ENCODE assay signal across 9 mouse cellular contexts in genomic region chr7:142334246-142334645, GRCm38 (mm10). TPM values are rescaled to one million over a fixed set of nuclear protein-coding genes. Genes with fewer than 3 reads are reported as not detected.
DNase-seq lines count a peak whose midpoint lies in the region; ATAC-seq and TF ChIP-seq lines count a peak whose summit lies in the region.
"Had no signal": no experiment of that assay in that cellular context is flagged by ENCODE, and none has a peak within 500 bp of the region (broad histone marks: within the 10 kb centered on the region; RNA-seq: fewer than 3 reads in every experiment).

No protein-coding gene starts in this region.

- no peaks in the 10 kb centered on the region for H3K4me1 ChIP-seq in E14TG2a.4 (replicated peaks; ENCODE audit: low read depth, low read length)
- H3K4me1 ChIP-seq in forebrain, embryonic 13.5 days, result no peaks in the 10 kb centered on the region
- H3K4me1 ChIP-seq in lung, adult 2 months (ENCODE audit: control insufficient read depth, insufficient read depth, low read length), result no peaks in the 10 kb centered on the region
- peaks cover 19% of the 10 kb centered on the region for H3K4me1 ChIP-seq in thymus, adult 2 months (replicated peaks; ENCODE audit: control insufficient read depth, insufficient read depth, low read length)

- peak; percentile 94 for ATAC-seq in forebrain, embryonic 13.5 days

- WGBS in forebrain, embryonic 13.5 days, result 0% methylated on average over 3 of the region's 3 CpGs
- WGBS in lung, adult 2 months, result 3% methylated on average over 3 of the region's 3 CpGs
- WGBS in thymus, adult 2 months, result 4% methylated on average over 3 of the region's 3 CpGs

- intact Hi-C loops in heart, postnatal 25 days (cut with DNase I), result loop anchor here (1.0 to 5.0 kb wide), 4 partner anchors 91 to 338 kb away; partner anchors contain the start of gene Tnnt3

- H3K9ac ChIP-seq in forebrain, embryonic 13.5 days, result no peak overlapping the region

- TF ChIP-seq POLR2A in lung, adult 2 months (IDR thresholded peaks at IDR 0.05; ENCODE audit: borderline replicate concordance, extremely low read depth, low read depth, low read length), result no peak
- no peak for TF ChIP-seq POLR2A in thymus, adult 2 months (IDR thresholded peaks at IDR 0.05; ENCODE audit: control insufficient read depth, extremely low read depth, insufficient read depth, low read length, poor library complexity)

- H3K27ac ChIP-seq in forebrain, embryonic 13.5 days, result no peak overlapping the region
- no peak overlapping the region for H3K27ac ChIP-seq in thymus, adult 2 months (ENCODE audit: control insufficient read depth, insufficient read depth, low read length)

- no peaks in the 10 kb centered on the region for H3K36me3 ChIP-seq in E14TG2a.4 (ENCODE audit: insufficient read depth, low read length)
- H3K36me3 ChIP-seq in forebrain, embryonic 13.5 days (ENCODE audit: poor library complexity, severe bottlenecking), result no peaks in the 10 kb centered on the region
- no peaks in the 10 kb centered on the region for H3K36me3 ChIP-seq in thymus, adult 2 months (ENCODE audit: control insufficient read depth, insufficient read depth, low read length)

- H3K4me3 ChIP-seq in E14TG2a.4 (replicated peaks; ENCODE audit: low read length), result no peak overlapping the region
- H3K4me3 ChIP-seq in forebrain, embryonic 13.5 days, result no peak overlapping the region
- H3K4me3 ChIP-seq in lung, adult 2 months (replicated peaks; ENCODE audit: extremely low read depth, low read depth, low read length), result no peak overlapping the region
- no peak overlapping the region for H3K4me3 ChIP-seq in thymus, adult 2 months (ENCODE audit: control insufficient read depth, insufficient read depth, low read length)

- DNase-seq in c-Kit-positive CD71-positive TER-119-positive erythroid progenitor cells, embryonic 14.5 days (ENCODE audit: low spot score), result peak; percentile 88
- peak; percentile 61 for DNase-seq in heart, postnatal 25 days (ENCODE audit: low spot score)
- DNase-seq in layer of hippocampus, adult 18-20 months (ENCODE audit: low spot score in 2 of 2), result peak; percentile 78 to 94
- peak; percentile 86 for DNase-seq in lung, adult 2 months
- peak; percentile 49 for DNase-seq in ovary, adult 18-20 months (ENCODE audit: low spot score)
- peak; percentile 88 for DNase-seq in thymus, adult 2 months

- H3K27me3 ChIP-seq in E14TG2a.4 (ENCODE audit: insufficient read depth, low read length), result peaks cover 19% of the 10 kb centered on the region
- no peaks in the 10 kb centered on the region for H3K27me3 ChIP-seq in forebrain, embryonic 13.5 days
- H3K27me3 ChIP-seq in thymus, adult 2 months (ENCODE audit: control insufficient read depth, insufficient read depth, low read length), result no peaks in the 10 kb centered on the region

- no peaks in the 10 kb centered on the region for H3K9me3 ChIP-seq in E14TG2a.4 (ENCODE audit: low read length)
- H3K9me3 ChIP-seq in forebrain, embryonic 13.5 days (replicated peaks), result no peaks in the 10 kb centered on the region

- no peak overlapping the region for H3K4me2 ChIP-seq in forebrain, embryonic 13.5 days

- peak; percentile 80 for TF ChIP-seq CTCF in E14TG2a.4 (conservative IDR thresholded peaks at IDR 0.05; ENCODE audit: low read length)
- peak; percentile 85 for TF ChIP-seq CTCF in lung, adult 2 months (IDR thresholded peaks at IDR 0.05; ENCODE audit: insufficient read depth, low read length)
- TF ChIP-seq CTCF in thymus, adult 2 months (IDR thresholded peaks at IDR 0.05; ENCODE audit: borderline replicate concordance, control insufficient read depth, extremely low read depth, insufficient read depth, low read length, poor library complexity), result peak; percentile 92

RNA-seq across cellular contexts. Expression of gene Krtap5-4, which starts 30.9 kb away (rescaled TPM):
- not detected in 2 replicates for polyA plus RNA-seq in forebrain, embryonic 13.5 days (2015; fragmentation: Nextera tagmentation; extraction: Ambion mirVana)
- total RNA-seq in heart, postnatal 25 days (2021), result not detected
- total RNA-seq in layer of hippocampus, adult 18-20 months (2021), result not detected
- polyA plus RNA-seq in lung, adult 2 months (2012; rRNA removed), result not detected in 2 replicates
- not detected in 2 replicates for polyA plus RNA-seq in thymus, adult 2 months (2012; rRNA removed)

RNA-seq across cellular contexts. Expression of gene Krtap5-1, which starts 37.3 kb away (rescaled TPM):
- not detected in 2 replicates for polyA plus RNA-seq in forebrain, embryonic 13.5 days (2015; fragmentation: Nextera tagmentation; extraction: Ambion mirVana)
- total RNA-seq in heart, postnatal 25 days (2021), result not detected
- not detected for total RNA-seq in layer of hippocampus, adult 18-20 months (2021)
- not detected in 2 replicates for polyA plus RNA-seq in lung, adult 2 months (2012; rRNA removed)
- polyA plus RNA-seq in thymus, adult 2 months (2012; rRNA removed), result not detected in 2 replicates
- polyA plus RNA-seq: heart, embryonic 16.5 days had no signal

RNA-seq across cellular contexts. Expression of gene Ifitm10, which starts 39.3 kb away (rescaled TPM):
- 0.96 and 1.1 TPM in 2 replicates for polyA plus RNA-seq in forebrain, embryonic 13.5 days (2015; fragmentation: Nextera tagmentation; extraction: Ambion mirVana)
- 1 to 10 TPM; 1.8 to 2.0 TPM for total RNA-seq in heart, postnatal 25 days (2021)
- total RNA-seq in layer of hippocampus, adult 18-20 months (2021), result 10 to 100 TPM; 36.8 to 37.1 TPM
- polyA plus RNA-seq in lung, adult 2 months (2012; rRNA removed), result 48.5 and 49.1 TPM in 2 replicates
- polyA plus RNA-seq in thymus, adult 2 months (2012; rRNA removed), result 10.8 and 14.8 TPM in 2 replicates

RNA-seq across cellular contexts. Expression of gene Gm49369, which starts 48.2 kb away (rescaled TPM):
- polyA plus RNA-seq in forebrain, embryonic 13.5 days (2015; fragmentation: Nextera tagmentation; extraction: Ambion mirVana), result 1.5 TPM in 1 of 2 replicates, not detected in the other
- total RNA-seq in heart, postnatal 25 days (2021), result 1 to 10 TPM; 3.0 to 4.1 TPM
- total RNA-seq in layer of hippocampus, adult 18-20 months (2021), result 1 to 10 TPM in 1 of 2 experiments, under 1 TPM in 1; 0.94 to 6.7 TPM
- polyA plus RNA-seq in lung, adult 2 months (2012; rRNA removed), result 0.24 TPM in 1 of 2 replicates, not detected in the other
- 0.23 and 0.31 TPM in 2 replicates for polyA plus RNA-seq in thymus, adult 2 months (2012; rRNA removed)
- polyA plus RNA-seq: heart, embryonic 16.5 days had no signal

RNA-seq across cellular contexts. Expression of gene Ctsd, which starts 53.6 kb away (rescaled TPM):
- 145 and 166 TPM in 2 replicates for polyA plus RNA-seq in forebrain, embryonic 13.5 days (2015; fragmentation: Nextera tagmentation; extraction: Ambion mirVana)
- 100 to 1,000 TPM; 692 to 727 TPM for total RNA-seq in heart, postnatal 25 days (2021)
- 100 to 1,000 TPM; 303 to 349 TPM for total RNA-seq in layer of hippocampus, adult 18-20 months (2021)
- polyA plus RNA-seq in lung, adult 2 months (2012; rRNA removed), result 689 and 921 TPM in 2 replicates
- polyA plus RNA-seq in thymus, adult 2 months (2012; rRNA removed), result 762 and 992 TPM in 2 replicates
